Mouse (Mus musculus) thymus, adult 2 months (tissue): ENCODE results near the gene Gps1.

Experiments
- CTCF ChIP-seq: fragments of 200-500 bp; IDR thresholded peaks from 2 replicates; pipeline ENCODE4 v1.5.1; 2012; ENCODE audit warnings: mild to moderate bottlenecking, control low read depth, low read length, moderate library complexity, borderline replicate concordance; ENCODE audit not compliant: control insufficient read depth, poor library complexity, insufficient read depth; ENCODE audit errors: extremely low read depth
- POLR2A ChIP-seq: fragments of 200-500 bp; IDR thresholded peaks from 2 replicates; pipeline ENCODE4 v1.6.1; 2012; ENCODE audit warnings: mild to moderate bottlenecking, low read length, control low read depth, moderate library complexity; ENCODE audit not compliant: control insufficient read depth, poor library complexity, insufficient read depth; ENCODE audit errors: extremely low read depth

DNA sequence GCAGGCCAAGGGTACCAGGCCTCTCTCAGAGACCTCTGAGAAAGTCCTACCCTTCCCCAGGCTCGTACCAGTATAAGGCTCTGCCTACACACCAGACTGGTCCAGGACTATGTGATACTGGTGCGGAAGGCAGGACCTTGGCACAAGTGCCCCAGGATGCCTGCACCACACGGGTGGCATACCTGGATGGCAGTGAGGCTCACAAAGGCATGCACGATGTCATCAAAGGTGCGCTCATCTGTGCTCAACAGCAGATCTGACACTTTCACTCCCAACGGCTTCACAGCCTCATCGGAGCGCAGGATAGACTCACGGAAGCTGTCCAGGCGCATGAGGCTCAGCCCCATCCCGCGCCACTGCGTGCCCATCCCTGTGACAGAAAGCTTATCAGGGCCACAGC is 34.2 kb downstream of the Gps1 start:
- TF ChIP-seq CTCF (no peak), POLR2A (no peak)
